Mouse (Mus musculus): ENCODE data around the gene Gm10778. TPM values are rescaled to one million over a fixed set of nuclear protein-coding genes. Genes with fewer than 3 reads are reported as not detected.
A peak's percentile ranks its signal among the peaks of the same experiment; 100 is the strongest.
"Not testable (repeated sequence)": the region's sequence is repeated elsewhere in the genome, so short reads cannot be mapped to it uniquely, and the experiment has no call there.

Gene Gm10778
- polyA plus RNA-seq, 2 experiments: 0.67 to 0.97 TPM

GRCm38 (mm10) chr10:81636338-81636737 lies 12.5 kb upstream of the Gm10778 start:
- H3K4me3 ChIP-seq (ENCODE audit: insufficient read depth in 1 of 2, low read depth in 2 of 2, low read length in 2 of 2): no peak overlapping the region
- no peak for TF ChIP-seq CTCF (IDR thresholded peaks at IDR 0.05; ENCODE audit: low read depth)
- TF ChIP-seq EP300 (IDR thresholded peaks at IDR 0.05; ENCODE audit: low read depth): no peak
- 8% methylated on average over 8 of the region's 8 CpGs for WGBS (ENCODE audit: insufficient replicate concordance)
- no peaks in the 10 kb centered on the region; the same call in 1 of the 2 replicates for H3K27me3 ChIP-seq (ENCODE audit: control insufficient read depth, insufficient read depth, low read length)
- H3K4me1 ChIP-seq (replicated peaks; ENCODE audit: control insufficient read depth in 2 of 2, insufficient read depth in 2 of 2, low read length in 1 of 2): peaks cover 6 to 12% of the 10 kb centered on the region in 2 experiments
- no peak for DNase-seq (ENCODE audit: low read depth in 3 of 3, low spot score in 3 of 3)
- no peak overlapping the region for H3K9ac ChIP-seq (replicated peaks)
- H3K36me3 ChIP-seq (replicated peaks; ENCODE audit: control insufficient read depth, insufficient read depth, low read depth): no peaks in the 10 kb centered on the region
- no peak for ATAC-seq (ENCODE audit: insufficient read depth)
- no peak overlapping the region for H3K4me2 ChIP-seq (ENCODE audit: low read depth)
- H3K27ac ChIP-seq: no peak overlapping the region
- H3K9me3 ChIP-seq (ENCODE audit: control insufficient read depth, low read length): no peaks in the 10 kb centered on the region

GRCm38 (mm10) chr10:81638101-81638500 lies 10.8 kb upstream of the Gm10778 start:
- no peaks in the 10 kb centered on the region for H3K9me3 ChIP-seq (ENCODE audit: control insufficient read depth, low read length)
- H3K4me2 ChIP-seq (ENCODE audit: low read depth): no peak overlapping the region
- WGBS (ENCODE audit: insufficient replicate concordance): 53% methylated on average over 6 of the region's 6 CpGs
- no peak for TF ChIP-seq EP300 (IDR thresholded peaks at IDR 0.05; ENCODE audit: low read depth)
- TF ChIP-seq CTCF (IDR thresholded peaks at IDR 0.05; ENCODE audit: low read depth): no peak
- H3K4me3 ChIP-seq (ENCODE audit: insufficient read depth in 1 of 2, low read depth in 2 of 2, low read length in 2 of 2): no peak overlapping the region
- no peaks in the 10 kb centered on the region for H3K36me3 ChIP-seq (replicated peaks; ENCODE audit: control insufficient read depth, insufficient read depth, low read depth)
- H3K4me1 ChIP-seq (replicated peaks; ENCODE audit: control insufficient read depth in 2 of 2, insufficient read depth in 2 of 2, low read length in 1 of 2): peaks cover 6 to 18% of the 10 kb centered on the region in 2 experiments
- no peak overlapping the region for H3K27ac ChIP-seq
- DNase-seq (ENCODE audit: low read depth in 3 of 3, low spot score in 3 of 3) (no peak), ATAC-seq (ENCODE audit: insufficient read depth) (no peak)
- no peak overlapping the region for H3K9ac ChIP-seq (replicated peaks)
- no peaks in the 10 kb centered on the region; the same call in 1 of the 2 replicates for H3K27me3 ChIP-seq (ENCODE audit: control insufficient read depth, insufficient read depth, low read length)

- peaks cover 0 to 17% of the 10 kb centered on the region in 2 experiments; a peak in 3 of 4 replicates for H3K4me1 ChIP-seq (replicated peaks; ENCODE audit: control insufficient read depth in 2 of 2, insufficient read depth in 2 of 2, low read length in 1 of 2)
- H3K9me3 ChIP-seq (ENCODE audit: control insufficient read depth, low read length); H3K9ac ChIP-seq (replicated peaks); H3K36me3 ChIP-seq (replicated peaks; ENCODE audit: control insufficient read depth, insufficient read depth, low read depth); DNase-seq (ENCODE audit: low read depth in 3 of 3, low spot score in 3 of 3); H3K27me3 ChIP-seq (ENCODE audit: control insufficient read depth, insufficient read depth, low read length); ATAC-seq (ENCODE audit: insufficient read depth); H3K4me3 ChIP-seq (ENCODE audit: insufficient read depth in 1 of 2, low read depth in 2 of 2, low read length in 2 of 2); H3K4me2 ChIP-seq (ENCODE audit: low read depth); H3K27ac ChIP-seq: not testable (repeated sequence)
- 58% methylated on average over 4 of the region's 4 CpGs for WGBS (ENCODE audit: insufficient replicate concordance)
Observed at GRCm38 (mm10) chr10:81640825-81641224, 8.0 kb upstream of the Gm10778 start.

- H3K4me2 ChIP-seq (ENCODE audit: low read depth): no peak overlapping the region
- no peaks in the 10 kb centered on the region for H3K9me3 ChIP-seq (ENCODE audit: control insufficient read depth, low read length)
- DNase-seq (ENCODE audit: low read depth in 3 of 3, low spot score in 3 of 3) (no peak), ATAC-seq (ENCODE audit: insufficient read depth) (no peak)
- H3K27ac ChIP-seq: no peak overlapping the region
- TF ChIP-seq EP300 (IDR thresholded peaks at IDR 0.05; ENCODE audit: low read depth): no peak
- no peak for TF ChIP-seq CTCF (IDR thresholded peaks at IDR 0.05; ENCODE audit: low read depth)
- no peaks in the 10 kb centered on the region for H3K36me3 ChIP-seq (replicated peaks; ENCODE audit: control insufficient read depth, insufficient read depth, low read depth)
- H3K4me1 ChIP-seq (replicated peaks; ENCODE audit: control insufficient read depth in 2 of 2, insufficient read depth in 2 of 2, low read length in 1 of 2): peaks cover 0 to 14% of the 10 kb centered on the region in 2 experiments; a peak in 3 of 4 replicates
- 81% methylated on average over 2 of the region's 2 CpGs for WGBS (ENCODE audit: insufficient replicate concordance)
- H3K4me3 ChIP-seq (ENCODE audit: insufficient read depth in 1 of 2, low read depth in 2 of 2, low read length in 2 of 2): no peak overlapping the region
- no peak overlapping the region for H3K9ac ChIP-seq (replicated peaks)
- H3K27me3 ChIP-seq (ENCODE audit: control insufficient read depth, insufficient read depth, low read length): no peaks in the 10 kb centered on the region; the same call in 1 of the 2 replicates
Observed at GRCm38 (mm10) chr10:81641566-81641965, 7.3 kb upstream of the Gm10778 start.

GRCm38 (mm10) chr10:81641978-81642647 lies 6.7 kb upstream of the Gm10778 start:
- 66% methylated on average over 8 of the region's 8 CpGs for WGBS (ENCODE audit: insufficient replicate concordance)
- Histone ChIP-seq H3K9ac (replicated peaks) (no peak overlapping the region), H3K36me3 (replicated peaks; ENCODE audit: control insufficient read depth, insufficient read depth, low read depth) (no peaks in the 10 kb centered on the region), H3K27me3 (ENCODE audit: control insufficient read depth, insufficient read depth, low read length) (no peaks in the 10 kb centered on the region), H3K4me1 (replicated peaks; ENCODE audit: control insufficient read depth in 2 of 2, insufficient read depth in 2 of 2, low read length in 1 of 2) (peaks cover 0 to 14% of the 10 kb centered on the region in 2 experiments; a peak in 3 of 4 replicates), H3K4me3 (ENCODE audit: insufficient read depth in 1 of 2, low read depth in 2 of 2, low read length in 2 of 2) (peak overlapping the region in 1 of 2 experiments; percentile 68; a peak in 1 of 4 replicates), H3K4me2 (ENCODE audit: low read depth) (peak overlapping the region; percentile 70), H3K9me3 (ENCODE audit: control insufficient read depth, low read length) (no peaks in the 10 kb centered on the region), H3K27ac (no peak overlapping the region)
- TF ChIP-seq CTCF (IDR thresholded peaks at IDR 0.05; ENCODE audit: low read depth) (no peak), EP300 (IDR thresholded peaks at IDR 0.05; ENCODE audit: low read depth) (no peak)
- ATAC-seq (ENCODE audit: insufficient read depth) (no peak), DNase-seq (ENCODE audit: low read depth in 3 of 3, low spot score in 3 of 3) (no peak)
